Mouse (Mus musculus) testis, adult 2 months (tissue): Measurements from ENCODE around the gene Myf6. TPM values are rescaled to one million over a fixed set of nuclear protein-coding genes. Genes with fewer than 3 reads are reported as not detected.

Source experiments
- H3K27ac ChIP-seq: fragments of 200-500 bp; 2 replicates; pipeline ENCODE4 v1.5.1; 2012; ENCODE audit warnings: low read depth, low read length; ENCODE audit not compliant: control insufficient read depth, insufficient read depth
- H3K27me3 ChIP-seq: fragments of 200-500 bp; 2 replicates; pipeline ENCODE4 v1.6.1; 2012; ENCODE audit warnings: mild to moderate bottlenecking, low read length, moderate library complexity; ENCODE audit not compliant: control insufficient read depth, insufficient read depth
- H3K36me3 ChIP-seq: fragments of 200-500 bp; 2 replicates; pipeline ENCODE4 v1.6.1; 2012; ENCODE audit warnings: mild to moderate bottlenecking, low read length; ENCODE audit not compliant: control insufficient read depth, insufficient read depth
- H3K4me1 ChIP-seq: fragments of 200-500 bp; 2 replicates; pipeline ENCODE4 v1.6.1; 2012; ENCODE audit warnings: low read length; ENCODE audit not compliant: control insufficient read depth, insufficient read depth
- H3K4me3 ChIP-seq: fragments of 200-500 bp; 2 replicates; pipeline ENCODE4 v1.5.1; 2012; ENCODE audit warnings: low read depth, mild to moderate bottlenecking, low read length, moderate library complexity, mixed read lengths; ENCODE audit not compliant: control insufficient read depth
- CTCF ChIP-seq: fragments of 200-500 bp; IDR thresholded peaks from 2 replicates; pipeline ENCODE4 v1.5.1; 2012; ENCODE audit warnings: low read depth, mild to moderate bottlenecking, inconsistent platforms, low read length, moderate library complexity; ENCODE audit not compliant: control insufficient read depth, insufficient read depth, insufficient replicate concordance
- POLR2A ChIP-seq: fragments of 200-500 bp; IDR thresholded peaks from 2 replicates; pipeline ENCODE4 v1.6.1; 2012; ENCODE audit warnings: low read depth, mild to moderate bottlenecking, inconsistent platforms, low read length, moderate library complexity; ENCODE audit not compliant: control insufficient read depth
- polyA plus RNA-seq: library from polyadenylated mRNA; depleted of rRNA; stranded (reverse); fragments of >200 nt; gene quantifications from 2 replicates; pipeline ENCODE4 v1.2.3, GENCODE M21; 2012

Myf6 gene
- polyA plus RNA-seq, 1 experiment, result 0.99 TPM

GRCm38 (mm10) chr10:107502193-107502592 is 7.7 kb upstream of the Myf6 start:
- no peak overlapping the region for H3K27ac ChIP-seq
- TF ChIP-seq CTCF (no peak), POLR2A (no peak)

GRCm38 (mm10) chr10:107499656-107500055 is 5.1 kb upstream of the Myf6 start:
- TF ChIP-seq CTCF (no peak), POLR2A (no peak)
- Histone ChIP-seq H3K27ac (no peak overlapping the region), H3K27me3 (no peaks in the 10 kb centered on the region)

More at GRCm38 (mm10) chr10:107502193-107502592, 7.7 kb upstream of the Myf6 start:
- no peaks in the 10 kb centered on the region for H3K4me1 ChIP-seq
- no peak overlapping the region for H3K4me3 ChIP-seq
- no peaks in the 10 kb centered on the region for H3K36me3 ChIP-seq
- no peaks in the 10 kb centered on the region for H3K27me3 ChIP-seq

DNA sequence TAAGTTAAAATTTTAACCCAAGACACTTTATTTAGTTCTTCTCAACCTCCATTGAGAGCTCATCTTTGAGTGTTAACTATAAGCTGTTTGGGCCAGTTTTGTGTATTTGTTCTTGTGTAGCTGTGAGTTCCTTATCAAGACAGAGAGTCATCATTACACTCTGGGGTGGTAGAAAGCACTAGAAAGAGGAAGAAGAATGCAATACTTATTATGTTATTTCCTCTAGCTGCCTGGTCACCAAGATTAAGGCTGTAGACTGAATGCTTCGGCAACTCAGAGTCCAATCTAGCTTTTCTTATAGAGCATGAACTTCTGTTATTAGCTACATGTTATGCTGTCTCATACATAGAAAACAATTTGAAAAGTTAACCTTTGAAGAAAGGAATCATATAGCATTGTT is 1.9 kb upstream of the Myf6 start:
- Histone ChIP-seq H3K27ac (no peak overlapping the region), H3K27me3 (no peaks in the 10 kb centered on the region), H3K4me1 (peaks cover 2% of the 10 kb centered on the region; the same call in 1 of the 2 replicates), H3K4me3 (no peak overlapping the region), H3K36me3 (no peaks in the 10 kb centered on the region)
- TF ChIP-seq POLR2A, result no peak
- TF ChIP-seq CTCF, result no peak

More at GRCm38 (mm10) chr10:107499656-107500055, 5.1 kb upstream of the Myf6 start:
- no peaks in the 10 kb centered on the region for H3K4me1 ChIP-seq
- no peaks in the 10 kb centered on the region for H3K36me3 ChIP-seq
- H3K4me3 ChIP-seq, result no peak overlapping the region

DNA sequence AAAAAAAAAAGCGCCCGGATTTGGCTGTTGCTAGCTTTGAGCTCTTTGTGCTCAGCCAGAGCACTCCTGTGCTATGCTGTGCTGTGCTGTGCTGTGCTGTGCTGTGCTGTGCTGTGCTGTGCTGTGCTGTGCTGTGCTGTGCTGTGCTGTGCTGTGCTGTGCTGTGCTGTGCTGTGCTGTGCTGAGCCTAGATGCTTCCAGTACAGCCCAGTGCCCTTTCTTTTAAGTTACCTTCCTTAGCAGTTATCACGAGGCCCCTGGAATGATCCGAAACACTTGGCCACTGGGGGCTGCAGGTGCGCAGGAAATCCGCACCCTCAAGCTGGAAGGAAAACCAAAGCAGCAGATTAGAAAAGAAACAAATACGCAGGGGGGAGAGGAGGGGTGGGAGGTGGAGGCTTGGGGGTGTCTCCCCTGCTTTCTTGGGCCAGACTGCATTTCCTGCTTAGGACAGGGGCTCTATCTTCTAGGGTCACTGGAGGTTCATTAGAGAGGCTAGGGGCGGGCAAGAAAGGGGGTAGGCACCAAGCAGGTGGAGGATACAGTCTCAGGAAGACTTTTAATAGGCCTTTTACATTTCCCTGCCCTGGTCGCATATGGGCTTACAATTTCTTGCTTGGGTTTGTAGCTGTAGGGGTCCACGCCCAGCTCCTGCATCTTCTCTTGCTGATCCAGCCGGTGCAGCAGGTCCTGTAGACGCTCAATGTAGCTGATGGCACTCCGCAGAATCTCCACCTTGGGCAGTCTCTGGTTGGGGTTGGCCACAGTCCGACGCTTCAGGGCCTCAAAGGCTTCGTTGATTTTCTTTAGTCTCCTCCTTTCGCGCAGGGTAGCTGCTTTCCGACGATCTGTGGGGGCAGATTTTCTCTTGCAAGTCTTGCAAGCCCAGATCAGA is 710 bp downstream of the Myf6 start:
- TF ChIP-seq CTCF (no peak), POLR2A (no peak)
- Histone ChIP-seq H3K27ac (no peak overlapping the region), H3K4me1 (peaks cover 2% of the 10 kb centered on the region; the same call in 1 of the 2 replicates), H3K27me3 (no peaks in the 10 kb centered on the region), H3K36me3 (no peaks in the 10 kb centered on the region), H3K4me3 (no peak overlapping the region)

DNA sequence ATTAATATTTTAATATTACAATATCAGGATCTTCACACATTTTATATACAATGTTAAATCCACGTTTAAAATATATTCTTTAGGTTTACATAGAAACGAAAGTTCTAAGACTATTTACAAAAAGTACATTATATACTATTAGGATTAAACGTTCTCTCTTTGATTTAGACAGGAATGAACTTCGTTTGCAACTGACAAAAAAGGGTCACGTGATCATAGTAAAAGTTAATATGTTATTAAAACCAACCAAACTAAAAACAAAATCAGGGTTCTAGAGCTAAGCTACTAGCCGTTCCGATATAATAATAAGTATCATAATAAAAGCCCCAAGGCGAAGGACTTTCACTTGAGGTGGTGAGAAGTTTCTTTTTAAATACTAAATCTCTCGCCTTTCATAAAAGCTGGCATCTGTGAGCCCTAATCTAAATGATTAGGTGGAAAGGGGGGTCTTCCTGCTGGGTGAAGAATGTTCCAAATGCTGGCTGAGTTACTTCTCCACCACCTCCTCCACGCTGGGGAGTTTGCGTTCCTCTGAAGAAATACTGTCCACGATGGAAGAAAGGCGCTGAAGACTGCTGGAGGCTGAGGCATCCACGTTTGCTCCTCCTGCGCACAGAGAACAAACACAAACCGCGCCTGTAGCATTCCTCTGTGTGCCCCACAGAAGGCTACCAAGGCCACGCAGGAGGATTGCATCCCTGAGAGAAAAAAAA is 1.5 kb downstream of the Myf6 start:
- Histone ChIP-seq H3K4me3 (no peak overlapping the region), H3K27ac (no peak overlapping the region)
- TF ChIP-seq POLR2A, result no peak
- TF ChIP-seq CTCF, result no peak

GRCm38 (mm10) chr10:107488654-107489315 is 5.8 kb downstream of the Myf6 start:
- Histone ChIP-seq H3K27ac (no peak overlapping the region), H3K4me1 (peaks cover 12% of the 10 kb centered on the region)
- TF ChIP-seq POLR2A (no peak), CTCF (no peak)

More for the DNA sequence above, 1.5 kb downstream of the Myf6 start:
- Histone ChIP-seq H3K4me1 (peaks cover 2% of the 10 kb centered on the region; the same call in 1 of the 2 replicates), H3K36me3 (no peaks in the 10 kb centered on the region), H3K27me3 (no peaks in the 10 kb centered on the region)

More at GRCm38 (mm10) chr10:107488654-107489315, 5.8 kb downstream of the Myf6 start:
- no peak overlapping the region for H3K4me3 ChIP-seq
- H3K27me3 ChIP-seq, result no peaks in the 10 kb centered on the region
- no peaks in the 10 kb centered on the region for H3K36me3 ChIP-seq
